Mouse (Mus musculus) left cerebral cortex, postnatal 14 days (tissue): Measurements from ENCODE around the gene Olfr1491. TPM values are rescaled to one million over a fixed set of nuclear protein-coding genes. Genes with fewer than 3 reads are reported as not detected.

Source experiments
- DNase-seq, 2 experiments: peaks; one replicate each; pipeline ENCODE4 v3.0.0; 2021 to 2022; ENCODE audit warnings: low spot score in 2 of 2, mixed read lengths in 1 of 2
- intact Hi-C: fragments of 180-260 bp; cut with DNase I; formaldehyde crosslinking; loops from one replicate; pipeline ENCODE4 v1.15.1; 2025
- long read RNA-seq, 2 experiments: library from polyadenylated mRNA; stranded (forward); transcript quantifications; one replicate each; pipeline ENCODE4 v2.0.0; 2021
- total RNA-seq, 2 experiments: library from RNA; stranded (reverse); gene quantifications; 2 replicates each; pipeline ENCODE4 v1.2.3; 2021

Olfr1491 gene
- total RNA-seq, result not detected
- long read RNA-seq, experiment 1, result 0 reads
- long read RNA-seq, experiment 2, result 0 reads

- no peak for DNase-seq
- intact Hi-C loops, result no loop called here
Observed at GRCm38 (mm10) chr19:13696968-13697367, at the start of gene Olfr1491. Gene Olfr1491 (plus strand): TSS chr19:13697268.

- DNase-seq, result no peak
- intact Hi-C loops, result no loop called here
Observed at GRCm38 (mm10) chr19:13650791-13651190, 46.3 kb upstream of the Olfr1491 start, which contains the start of gene Olfr1490. Gene Olfr1490 (plus strand): TSS chr19:13651091.

DNA sequence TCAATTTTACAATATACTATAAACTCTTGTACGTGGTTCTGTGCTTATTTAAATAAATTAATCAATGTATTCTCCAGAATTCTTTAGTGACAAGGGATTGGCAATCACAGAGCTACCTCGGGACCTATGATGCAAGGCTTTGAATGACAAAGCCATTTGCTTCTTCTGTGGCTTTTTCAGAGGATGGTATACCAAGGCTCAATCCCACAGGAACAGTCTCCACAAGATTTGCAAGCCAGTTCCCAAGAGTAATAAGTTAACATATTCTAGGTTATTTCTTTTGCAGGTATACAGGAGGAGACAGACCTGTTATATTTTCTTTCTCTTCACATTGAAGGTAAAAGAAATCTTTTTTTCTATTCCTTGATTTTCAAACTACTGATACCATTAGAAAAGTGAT is 25.9 kb downstream of the Olfr1491 start, which contains the start of gene Olfr1493-ps1:
TSS of gene Olfr1493-ps1 (plus strand) at position 301 of the 400 bp plus-strand sequence.
- DNase-seq, result no peak
- intact Hi-C loops, result no loop called here

GRCm38 (mm10) chr19:13739428-13739827 is 42.4 kb downstream of the Olfr1491 start, which contains the start of gene Olfr1494:
Gene Olfr1494 (plus strand): TSS chr19:13739728.
- DNase-seq, result no peak
- intact Hi-C loops, result no loop called here

DNA sequence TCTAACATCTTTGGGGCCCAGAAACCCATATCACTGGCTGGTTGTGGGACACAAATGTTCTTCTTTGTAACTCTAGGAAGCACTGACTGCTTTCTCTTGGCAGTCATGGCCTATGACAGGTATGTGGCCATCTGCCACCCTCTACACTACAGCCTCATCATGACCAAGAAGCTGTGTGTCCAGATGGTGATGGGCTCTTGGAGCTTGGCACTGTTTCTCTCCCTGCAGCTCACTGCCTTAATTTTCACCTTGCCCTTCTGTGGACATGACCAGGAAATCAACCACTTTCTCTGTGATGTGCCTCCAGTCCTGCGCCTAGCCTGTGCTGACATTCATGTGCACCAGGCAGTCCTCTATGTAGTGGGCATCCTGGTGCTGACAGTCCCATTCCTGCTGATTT is 52.3 kb downstream of the Olfr1491 start:
- no peak for DNase-seq
- intact Hi-C loops, result no loop called here

Other genes with a start within 250 kb of the Olfr1491 start
- not detected for gene Olfr1472, start 241.2 kb upstream of the Olfr1491 start, total RNA-seq
- gene Olfr1474, start 227.7 kb upstream of the Olfr1491 start, total RNA-seq, result not detected
- not detected for gene Olfr1475, start 217.1 kb upstream of the Olfr1491 start, total RNA-seq
- not detected for gene Olfr1477, start 196.7 kb upstream of the Olfr1491 start, total RNA-seq
- not detected for gene Olfr1480, start 169.4 kb upstream of the Olfr1491 start, total RNA-seq
- gene Olfr1484, start 113.8 kb upstream of the Olfr1491 start, total RNA-seq, result not detected
- gene Olfr1487, start 79.9 kb upstream of the Olfr1491 start, total RNA-seq, result not detected
- not detected for gene Olfr1489, start 65.6 kb upstream of the Olfr1491 start, total RNA-seq
- gene Olfr1490, start 46.2 kb upstream of the Olfr1491 start, total RNA-seq, result not detected
- gene Olfr1493-ps1, start 26.0 kb downstream of the Olfr1491 start, total RNA-seq, result not detected
- not detected for gene Olfr1494, start 42.5 kb downstream of the Olfr1491 start, total RNA-seq
- gene Olfr1495, start 67.3 kb downstream of the Olfr1491 start, total RNA-seq, result not detected
- gene Olfr1496, start 80.6 kb downstream of the Olfr1491 start, total RNA-seq, result not detected
- not detected for gene Olfr1497, start 100.9 kb downstream of the Olfr1491 start, total RNA-seq
- not detected for gene Olfr1499, start 122.2 kb downstream of the Olfr1491 start, total RNA-seq
- gene Olfr1500, start 133.2 kb downstream of the Olfr1491 start, total RNA-seq, result not detected
- not detected for gene Olfr1501, start 153.4 kb downstream of the Olfr1491 start, total RNA-seq
- not detected for gene Olfr1502, start 164.5 kb downstream of the Olfr1491 start, total RNA-seq
- not detected for gene Olfr1504, start 200.7 kb downstream of the Olfr1491 start, total RNA-seq
- not detected for gene Olfr1505, start 216.3 kb downstream of the Olfr1491 start, total RNA-seq